Mouse (Mus musculus): ENCODE data around the gene Slc25a30.

DNA sequence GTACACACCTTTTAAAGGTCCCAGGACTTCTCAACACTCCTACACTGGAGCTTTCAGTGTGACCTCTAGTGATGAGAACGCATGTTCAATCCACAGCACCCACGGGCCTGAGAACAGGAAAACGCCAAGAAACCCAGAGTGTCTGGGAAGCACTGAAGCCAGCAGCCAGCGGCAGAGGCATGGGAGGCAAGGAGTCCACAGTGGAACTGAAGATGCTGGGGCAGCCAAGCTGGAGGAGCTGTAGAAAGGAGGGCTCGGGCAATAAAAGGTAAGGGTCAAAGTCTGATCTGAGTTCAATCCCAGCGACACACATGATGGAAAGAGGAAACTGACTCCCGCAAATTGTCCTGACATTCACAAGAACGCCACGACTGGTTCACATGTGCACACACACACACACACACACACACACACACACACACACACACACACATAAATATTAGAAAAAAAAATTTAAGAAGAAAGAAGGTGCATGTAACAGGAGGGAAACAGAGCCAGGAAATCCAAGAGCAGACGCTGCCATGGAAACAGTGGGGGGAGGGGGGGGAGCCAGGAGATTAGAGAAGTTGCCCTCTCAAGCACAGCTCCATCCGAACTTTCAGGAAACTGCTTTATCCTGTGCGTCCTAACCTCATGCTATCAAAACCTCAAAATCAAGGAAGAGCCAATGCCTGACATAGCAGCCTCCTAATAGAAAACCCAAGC lies 46.9 kb upstream of the Slc25a30 start:
- TF ChIP-seq CHD2 (IDR thresholded peaks at IDR 0.05; ENCODE audit: low read depth, low read length) (0 out of 2 replicates have a peak, but pooled peaks have one; percentile 20), ZC3H11A (IDR thresholded peaks at IDR 0.05; ENCODE audit: borderline replicate concordance, low read depth, low read length) (no peak)
